Mouse (Mus musculus): ENCODE results near the gene Mcoln2. TPM values are rescaled to one million over a fixed set of nuclear protein-coding genes. Genes with fewer than 3 reads are reported as not detected.
A peak's percentile ranks its signal among the peaks of the same experiment; 100 is the strongest.

Mcoln2 gene
- polyA plus RNA-seq, 1 experiment, result 3.2 TPM

- peak; percentile 91 for DNase-seq
- WGBS, result 47% methylated on average over 4 of the region's 4 CpGs
- peak overlapping the region; percentile 71 for H3K27ac ChIP-seq (ENCODE audit: insufficient read depth, low read depth, low read length)
- H3K4me3 ChIP-seq (ENCODE audit: insufficient read depth, low read depth, low read length), result no peak overlapping the region
- no peaks in the 10 kb centered on the region for H3K27me3 ChIP-seq (replicated peaks; ENCODE audit: control insufficient read depth, insufficient read depth, low read length)
- no peaks in the 10 kb centered on the region for H3K36me3 ChIP-seq (ENCODE audit: control insufficient read depth, insufficient read depth, low read length)
- H3K4me1 ChIP-seq (ENCODE audit: control insufficient read depth, insufficient read depth, low read length), result peaks cover 33% of the 10 kb centered on the region
- no peak for TF ChIP-seq POLR2A (IDR thresholded peaks at IDR 0.05; ENCODE audit: low read depth, low read length)
- no peak for TF ChIP-seq CTCF (conservative IDR thresholded peaks at IDR 0.05; ENCODE audit: insufficient read depth, insufficient read length, low read depth, low read length)
These were observed 74.6 kb downstream of the Mcoln2 start for GRCm38 (mm10) chr3:146224271-146224670.

- no peaks in the 10 kb centered on the region for H3K27me3 ChIP-seq (replicated peaks; ENCODE audit: control insufficient read depth, insufficient read depth, low read length)
- peaks cover 33% of the 10 kb centered on the region for H3K4me1 ChIP-seq (ENCODE audit: control insufficient read depth, insufficient read depth, low read length)
- H3K36me3 ChIP-seq (ENCODE audit: control insufficient read depth, insufficient read depth, low read length), result no peaks in the 10 kb centered on the region
- no peak for DNase-seq
- H3K4me3 ChIP-seq (ENCODE audit: insufficient read depth, low read depth, low read length), result no peak overlapping the region
- 79% methylated on average over 7 of the region's 7 CpGs for WGBS
- no peak overlapping the region; the same call in 1 of the 2 replicates for H3K27ac ChIP-seq (ENCODE audit: insufficient read depth, low read depth, low read length)
- TF ChIP-seq CTCF (conservative IDR thresholded peaks at IDR 0.05; ENCODE audit: insufficient read depth, insufficient read length, low read depth, low read length) (no peak), POLR2A (IDR thresholded peaks at IDR 0.05; ENCODE audit: low read depth, low read length) (no peak)
These were observed 75.6 kb downstream of the Mcoln2 start for GRCm38 (mm10) chr3:146225061-146225761.

DNA sequence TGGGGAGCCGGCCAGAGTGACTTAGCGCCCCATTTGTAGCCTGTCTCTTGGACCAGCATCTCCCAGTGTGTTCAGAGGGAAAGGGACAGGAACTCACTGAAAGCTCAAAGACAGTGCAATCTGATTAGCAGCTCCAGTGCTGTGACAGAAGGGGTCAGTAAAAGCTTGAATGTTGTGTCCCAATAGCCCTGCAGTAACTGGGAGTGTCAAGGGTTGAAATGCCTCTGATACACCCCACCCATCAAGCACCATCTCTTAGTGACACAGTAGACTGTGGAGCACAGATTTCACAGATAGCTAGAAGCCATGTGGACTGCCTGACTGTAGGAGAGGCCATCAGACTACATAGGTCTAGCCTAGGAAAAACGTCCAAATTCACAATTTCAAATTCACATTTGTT lies 77.8 kb downstream of the Mcoln2 start:
- no peak for TF ChIP-seq POLR2A (IDR thresholded peaks at IDR 0.05; ENCODE audit: low read depth, low read length)
- no peak; the same call in 1 of the 2 replicates for TF ChIP-seq CTCF (conservative IDR thresholded peaks at IDR 0.05; ENCODE audit: insufficient read depth, insufficient read length, low read depth, low read length)
- no peak for DNase-seq
- Histone ChIP-seq H3K36me3 (ENCODE audit: control insufficient read depth, insufficient read depth, low read length) (no peaks in the 10 kb centered on the region), H3K4me1 (ENCODE audit: control insufficient read depth, insufficient read depth, low read length) (peaks cover 33% of the 10 kb centered on the region), H3K4me3 (ENCODE audit: insufficient read depth, low read depth, low read length) (no peak overlapping the region), H3K27me3 (replicated peaks; ENCODE audit: control insufficient read depth, insufficient read depth, low read length) (no peaks in the 10 kb centered on the region), H3K27ac (ENCODE audit: insufficient read depth, low read depth, low read length) (no peak overlapping the region)
- WGBS, result 50% methylated on average over 3 of the region's 3 CpGs

GRCm38 (mm10) chr3:146228559-146229310 lies 79.1 kb downstream of the Mcoln2 start:
- peaks cover 22% of the 10 kb centered on the region for H3K4me1 ChIP-seq (ENCODE audit: control insufficient read depth, insufficient read depth, low read length)
- H3K36me3 ChIP-seq (ENCODE audit: control insufficient read depth, insufficient read depth, low read length), result no peaks in the 10 kb centered on the region
- no peak for DNase-seq
- H3K27ac ChIP-seq (ENCODE audit: insufficient read depth, low read depth, low read length), result no peak overlapping the region
- H3K27me3 ChIP-seq (replicated peaks; ENCODE audit: control insufficient read depth, insufficient read depth, low read length), result no peaks in the 10 kb centered on the region
- no peak overlapping the region for H3K4me3 ChIP-seq (ENCODE audit: insufficient read depth, low read depth, low read length)
- WGBS, result 81% methylated on average over 13 of the region's 13 CpGs
- TF ChIP-seq POLR2A (IDR thresholded peaks at IDR 0.05; ENCODE audit: low read depth, low read length) (no peak), CTCF (conservative IDR thresholded peaks at IDR 0.05; ENCODE audit: insufficient read depth, insufficient read length, low read depth, low read length) (no peak)

- H3K27me3 ChIP-seq (replicated peaks; ENCODE audit: control insufficient read depth, insufficient read depth, low read length), result no peaks in the 10 kb centered on the region
- TF ChIP-seq CTCF (conservative IDR thresholded peaks at IDR 0.05; ENCODE audit: insufficient read depth, insufficient read length, low read depth, low read length), result no peak
- TF ChIP-seq POLR2A (IDR thresholded peaks at IDR 0.05; ENCODE audit: low read depth, low read length), result no peak
- no peaks in the 10 kb centered on the region for H3K36me3 ChIP-seq (ENCODE audit: control insufficient read depth, insufficient read depth, low read length)
- WGBS, result 56% methylated on average over 7 of the region's 7 CpGs
- H3K4me3 ChIP-seq (ENCODE audit: insufficient read depth, low read depth, low read length), result no peak overlapping the region
- peaks cover 3% of the 10 kb centered on the region; the same call in 1 of the 2 replicates for H3K4me1 ChIP-seq (ENCODE audit: control insufficient read depth, insufficient read depth, low read length)
- no peak overlapping the region for H3K27ac ChIP-seq (ENCODE audit: insufficient read depth, low read depth, low read length)
- DNase-seq, result no peak
These were observed 83.1 kb downstream of the Mcoln2 start for GRCm38 (mm10) chr3:146232708-146233107.

DNA sequence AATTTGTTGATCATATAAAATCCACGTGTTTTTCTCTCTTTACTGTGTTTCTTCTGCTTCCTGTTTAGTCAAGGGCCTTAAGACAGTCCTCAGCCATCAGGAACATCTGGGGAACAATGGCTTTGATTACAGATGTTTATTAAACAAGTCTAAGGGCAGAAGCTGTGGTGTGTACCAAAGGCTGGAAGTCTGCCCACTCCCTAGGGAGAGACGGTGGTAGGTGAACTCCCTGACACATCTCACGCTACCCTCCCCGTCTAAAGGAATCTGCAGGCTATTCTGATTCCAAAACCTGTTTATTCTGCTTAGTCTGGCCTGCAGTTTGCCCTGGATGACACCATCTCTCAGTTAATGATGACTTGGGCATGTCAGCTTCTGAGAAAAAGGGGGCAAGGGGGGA lies 84.1 kb downstream of the Mcoln2 start:
- no peak overlapping the region for H3K27ac ChIP-seq (ENCODE audit: insufficient read depth, low read depth, low read length)
- no peak for TF ChIP-seq POLR2A (IDR thresholded peaks at IDR 0.05; ENCODE audit: low read depth, low read length)
- no peak for TF ChIP-seq CTCF (conservative IDR thresholded peaks at IDR 0.05; ENCODE audit: insufficient read depth, insufficient read length, low read depth, low read length)
- no peak overlapping the region for H3K4me3 ChIP-seq (ENCODE audit: insufficient read depth, low read depth, low read length)
- peaks cover 3% of the 10 kb centered on the region; the same call in 1 of the 2 replicates for H3K4me1 ChIP-seq (ENCODE audit: control insufficient read depth, insufficient read depth, low read length)
- peak; percentile 53 for DNase-seq
- 45% methylated on average over 4 of the region's 4 CpGs for WGBS
- H3K27me3 ChIP-seq (replicated peaks; ENCODE audit: control insufficient read depth, insufficient read depth, low read length), result no peaks in the 10 kb centered on the region
- no peaks in the 10 kb centered on the region for H3K36me3 ChIP-seq (ENCODE audit: control insufficient read depth, insufficient read depth, low read length)

GRCm38 (mm10) chr3:146234530-146234929 lies 84.9 kb downstream of the Mcoln2 start:
- peaks cover 5% of the 10 kb centered on the region; the same call in 1 of the 2 replicates for H3K4me1 ChIP-seq (ENCODE audit: control insufficient read depth, insufficient read depth, low read length)
- no peaks in the 10 kb centered on the region for H3K36me3 ChIP-seq (ENCODE audit: control insufficient read depth, insufficient read depth, low read length)
- H3K27me3 ChIP-seq (replicated peaks; ENCODE audit: control insufficient read depth, insufficient read depth, low read length), result no peaks in the 10 kb centered on the region
- no peak overlapping the region for H3K27ac ChIP-seq (ENCODE audit: insufficient read depth, low read depth, low read length)
- DNase-seq, result no peak
- no peak overlapping the region for H3K4me3 ChIP-seq (ENCODE audit: insufficient read depth, low read depth, low read length)
- TF ChIP-seq CTCF (conservative IDR thresholded peaks at IDR 0.05; ENCODE audit: insufficient read depth, insufficient read length, low read depth, low read length) (no peak), POLR2A (IDR thresholded peaks at IDR 0.05; ENCODE audit: low read depth, low read length) (no peak)
- WGBS, result 70% methylated on average over 10 of the region's 10 CpGs
